Mouse (Mus musculus): ENCODE data around the gene Lrrc4c.

DNA sequence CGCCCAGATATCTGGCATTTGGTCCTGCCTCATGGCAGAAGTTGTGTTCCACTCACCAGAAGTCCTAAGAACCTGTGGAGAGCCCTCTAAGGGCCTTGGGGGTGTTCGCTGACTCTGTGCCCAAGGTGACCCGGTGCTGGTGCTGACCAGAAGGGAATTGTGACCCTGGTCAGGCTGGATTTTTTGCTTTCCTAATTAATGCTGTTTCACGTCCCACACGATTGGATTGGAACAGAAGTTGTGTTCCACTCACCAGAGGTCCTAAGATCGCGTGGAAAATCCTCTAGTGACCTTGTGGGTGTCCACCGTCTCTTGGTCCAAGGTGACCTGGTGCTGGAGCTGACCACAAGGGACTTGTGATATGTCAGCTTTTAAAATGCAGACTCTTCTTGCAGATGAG is 88.9 kb downstream of the Lrrc4c start:
- TF ChIP-seq POLR2A (IDR thresholded peaks at IDR 0.05; ENCODE audit: insufficient read depth, low read length): no peak
- no peak for TF ChIP-seq CTCF (IDR thresholded peaks at IDR 0.05; ENCODE audit: low read depth, low read length)
- TF ChIP-seq EP300 (IDR thresholded peaks at IDR 0.05; ENCODE audit: insufficient read depth, low read depth, low read length): no peak

All from ES-Bruce4 (cell line).